Mouse (Mus musculus) CH12.LX (cell line): ENCODE measurements around the gene Brsk2. TPM values are rescaled to one million over a fixed set of nuclear protein-coding genes. Genes with fewer than 3 reads are reported as not detected.

Experiments
- DNase-seq: peaks from one replicate; pipeline ENCODE4 v3.0.0-alpha.2; 2013; ENCODE audit errors: extremely low read depth
- H3K27ac ChIP-seq: 2 replicates; pipeline ENCODE4 v1.5.1; 2012; ENCODE audit warnings: low read depth, mild to moderate bottlenecking, control low read depth, moderate library complexity; ENCODE audit not compliant: insufficient read depth
- H3K27me3 ChIP-seq: replicated peaks from 2 replicates; pipeline ENCODE3; 2012; ENCODE audit warnings: inconsistent platforms
- H3K36me3 ChIP-seq, 2 experiments: replicated peaks in 1 of 2; 2 replicates each; pipeline versions ENCODE3 to v1.6.1; 2012; ENCODE audit warnings: inconsistent platforms in 1 of 2, low read length in 1 of 2, mild to moderate bottlenecking in 1 of 2, mixed read lengths in 1 of 2, moderate library complexity in 1 of 2; ENCODE audit not compliant: control insufficient read depth in 1 of 2, insufficient read depth in 1 of 2
- H3K4me1 ChIP-seq, 2 experiments: 2 replicates each; pipeline ENCODE4 v1.6.1; 2012; ENCODE audit warnings: inconsistent platforms in 1 of 2, moderate library complexity in 1 of 2; ENCODE audit not compliant: insufficient read depth in 2 of 2, control insufficient read depth in 1 of 2
- H3K4me2 ChIP-seq: 2 replicates; pipeline ENCODE4 v1.6.1; 2012; ENCODE audit warnings: low read depth, mild to moderate bottlenecking, control low read depth; ENCODE audit not compliant: poor library complexity, insufficient read depth, severe bottlenecking
- H3K4me3 ChIP-seq, 3 experiments: fragments of 150-350 bp in 1 of 3; sonication (generic) in 1 of 3; replicated peaks in 1 of 3; 2 replicates each; pipeline versions ENCODE3 to v1.5.1; 2011 to 2012; ENCODE audit warnings: low read depth in 2 of 3, low read length in 2 of 3, mild to moderate bottlenecking in 2 of 3, moderate library complexity in 2 of 3, control low read depth in 1 of 3, improper control_type of control experiment in 1 of 3, inconsistent platforms in 1 of 3, mixed read lengths in 1 of 3; ENCODE audit not compliant: poor library complexity in 1 of 3
- H3K79me2 ChIP-seq: replicated peaks from 2 replicates; pipeline ENCODE4 v1.6.1; 2012; ENCODE audit warnings: mild to moderate bottlenecking, moderate library complexity; ENCODE audit not compliant: control insufficient read depth, poor library complexity, insufficient read depth, severe bottlenecking; ENCODE audit errors: extremely low read depth
- H3K9ac ChIP-seq: 2 replicates; pipeline ENCODE4 v1.6.1; 2012; ENCODE audit warnings: low read depth, mild to moderate bottlenecking, control low read depth, moderate library complexity; ENCODE audit not compliant: insufficient read depth
- H3K9me3 ChIP-seq: replicated peaks from 2 replicates; pipeline ENCODE3; 2012; ENCODE audit warnings: low read length, inconsistent platforms, mixed read lengths
- CHD2 ChIP-seq: IDR thresholded peaks from 2 replicates; pipeline ENCODE4 v1.6.1; 2011; ENCODE audit warnings: low read length, improper control_type of control experiment
- CTCF ChIP-seq, 2 experiments: IDR thresholded peaks in 1 of 2; conservative IDR thresholded peaks in 1 of 2; 2 replicates each; pipeline ENCODE4 v1.5.1; 2011 to 2012; ENCODE audit warnings: low read depth in 2 of 2, low read length in 2 of 2, improper control_type of control experiment in 1 of 2, inconsistent platforms in 1 of 2, mild to moderate bottlenecking in 1 of 2, moderate library complexity in 1 of 2
- E2F4 ChIP-seq: IDR thresholded peaks from 2 replicates; pipeline ENCODE4 v1.6.1; 2011; ENCODE audit warnings: low read depth, low read length, improper control_type of control experiment; ENCODE audit not compliant: insufficient replicate concordance
- EP300 ChIP-seq: IDR thresholded peaks from 2 replicates; pipeline ENCODE4 v1.6.1; 2011; ENCODE audit warnings: low read length, improper control_type of control experiment
- ETS1 ChIP-seq: conservative IDR thresholded peaks from 2 replicates; pipeline ENCODE4 v1.6.1; 2012; ENCODE audit warnings: low read depth, mild to moderate bottlenecking, inconsistent platforms, low read length, improper control_type of control experiment, moderate library complexity
- GABPA ChIP-seq: IDR thresholded peaks from 2 replicates; pipeline ENCODE4 v1.6.1; 2012; ENCODE audit warnings: low read depth, low read length, improper control_type of control experiment, inconsistent platforms; ENCODE audit not compliant: insufficient replicate concordance
- HCFC1 ChIP-seq: IDR thresholded peaks from 2 replicates; pipeline ENCODE4 v1.6.1; 2012; ENCODE audit warnings: low read depth, mild to moderate bottlenecking, inconsistent platforms, low read length, improper control_type of control experiment
- JUN ChIP-seq: IDR thresholded peaks from 2 replicates; pipeline ENCODE4 v1.6.1; 2011; ENCODE audit warnings: low read depth, mild to moderate bottlenecking, low read length, improper control_type of control experiment, moderate library complexity; ENCODE audit not compliant: insufficient read depth
- JUND ChIP-seq: conservative IDR thresholded peaks from 2 replicates; pipeline ENCODE4 v1.6.1; 2011; ENCODE audit warnings: low read depth, low read length, improper control_type of control experiment
- MAZ ChIP-seq: IDR thresholded peaks from 2 replicates; pipeline ENCODE4 v1.6.1; 2012; ENCODE audit warnings: low read depth, mild to moderate bottlenecking, inconsistent platforms, low read length, improper control_type of control experiment, moderate library complexity
- MEF2A ChIP-seq: IDR thresholded peaks from 2 replicates; pipeline ENCODE4 v1.6.1; 2014; ENCODE audit warnings: low read depth, mild to moderate bottlenecking, inconsistent platforms, low read length, improper control_type of control experiment, borderline replicate concordance
- NELFE ChIP-seq: IDR thresholded peaks from 2 replicates; pipeline ENCODE4 v1.6.1; 2011; ENCODE audit warnings: low read depth, low read length, improper control_type of control experiment
- NRF1 ChIP-seq: IDR thresholded peaks from 2 replicates; pipeline ENCODE4 v1.6.1; 2014; ENCODE audit warnings: low read depth, mild to moderate bottlenecking, inconsistent platforms, low read length, improper control_type of control experiment, moderate library complexity
- PAX5 ChIP-seq: IDR thresholded peaks from 2 replicates; pipeline ENCODE4 v1.6.1; 2012; ENCODE audit warnings: low read length, inconsistent platforms, mixed read lengths
- POLR2AphosphoS2 ChIP-seq: IDR thresholded peaks from 2 replicates; pipeline ENCODE4 v1.6.1; 2011; ENCODE audit warnings: low read depth, low read length, improper control_type of control experiment
- RAD21 ChIP-seq: IDR thresholded peaks from 2 replicates; pipeline ENCODE4 v1.6.1; 2011; ENCODE audit warnings: low read depth, mild to moderate bottlenecking, low read length, improper control_type of control experiment, moderate library complexity
- SMC3 ChIP-seq: IDR thresholded peaks from 2 replicates; pipeline ENCODE4 v1.6.1; 2011; ENCODE audit warnings: low read depth, low read length, improper control_type of control experiment
- TCF12 ChIP-seq: IDR thresholded peaks from 2 replicates; pipeline ENCODE4 v1.6.1; 2014; ENCODE audit warnings: low read depth, mild to moderate bottlenecking, inconsistent platforms, low read length, improper control_type of control experiment
- USF1 ChIP-seq: IDR thresholded peaks from 2 replicates; pipeline ENCODE4 v1.6.1; 2014; ENCODE audit warnings: low read depth, mild to moderate bottlenecking, inconsistent platforms, low read length, improper control_type of control experiment
- ZKSCAN1 ChIP-seq: IDR thresholded peaks from 2 replicates; pipeline ENCODE4 v1.6.1; 2012; ENCODE audit warnings: low read depth, inconsistent platforms, low read length, improper control_type of control experiment, borderline replicate concordance
- ZNF384 ChIP-seq: IDR thresholded peaks from 2 replicates; pipeline ENCODE4 v1.6.1; 2012; ENCODE audit warnings: low read depth, low read length, improper control_type of control experiment, inconsistent platforms
- dilution Hi-C: fragments of 300-500 bp; cut with MboI; formaldehyde crosslinking; loops from 2 replicates; pipeline ENCODE4 v1.14.3; 2020; ENCODE audit warnings: low sequenced_read_pairs; ENCODE audit not compliant: extremely low pct_unique_long_range_greater_than_20kb, extremely low pct_ligation_motif_present
- in situ Hi-C: fragments of 300-500 bp; cut with MboI; formaldehyde crosslinking; loops from 3 replicates; pipeline ENCODE4 v1.14.3; 2019; ENCODE audit warnings: low sequenced_read_pairs, low pct_ligation_motif_present, low pct_unique_long_range_greater_than_20kb, mixed read lengths
- polyA plus RNA-seq: library from polyadenylated mRNA; unstranded; fragments of >175 nt; gene quantifications from 2 replicates; pipeline ENCODE4 v1.2.1, GENCODE M21; 2012; ENCODE audit warnings: low read depth; ENCODE audit not compliant: insufficient read length
- total RNA-seq, 2 experiments: library from RNA; depleted of rRNA; stranded (reverse); fragments of 300-350 nt in 1 of 2; fragments of >200 nt in 1 of 2; gene quantifications; 2 replicates each; pipeline ENCODE4 v1.2.3; 2012 to 2014

The Brsk2 gene
- total and polyA plus RNA-seq, 3 experiments, result 5.3 to 11.0 (median 10.9) TPM

GRCm38 (mm10) chr7:142035048-142035811, 85.7 kb downstream of the Brsk2 start:
- H3K9ac ChIP-seq, result no peak overlapping the region
- H3K27me3 ChIP-seq, result no peaks in the 10 kb centered on the region
- no peak overlapping the region for H3K4me3 ChIP-seq
- DNase-seq, result no peak
- peaks cover 0 to 10% of the 10 kb centered on the region in 2 experiments; a peak in 1 of 4 replicates for H3K4me1 ChIP-seq
- TF ChIP-seq POLR2AphosphoS2, result no peak
- peaks cover 0 to 56% of the 10 kb centered on the region in 2 experiments for H3K36me3 ChIP-seq
- H3K4me2 ChIP-seq, result no peak overlapping the region
- no peaks in the 10 kb centered on the region for H3K9me3 ChIP-seq
- H3K27ac ChIP-seq, result no peak overlapping the region
- in situ Hi-C loops, result no loop called here
- no peaks in the 10 kb centered on the region; the same call in 1 of the 2 replicates for H3K79me2 ChIP-seq
- dilution Hi-C loops, result no loop called here

GRCm38 (mm10) chr7:142037553-142038170, 88.1 kb downstream of the Brsk2 start:
- Histone ChIP-seq H3K4me2 (no peak overlapping the region), H3K4me1 (peaks cover 0 to 10% of the 10 kb centered on the region in 2 experiments; a peak in 1 of 4 replicates), H3K27me3 (no peaks in the 10 kb centered on the region), H3K4me3 (no peak overlapping the region), H3K9me3 (no peaks in the 10 kb centered on the region), H3K27ac (no peak overlapping the region), H3K9ac (no peak overlapping the region), H3K79me2 (no peaks in the 10 kb centered on the region; the same call in 1 of the 2 replicates), H3K36me3 (peaks cover 0 to 59% of the 10 kb centered on the region in 2 experiments)
- in situ Hi-C loops (no loop called here), dilution Hi-C loops (no loop called here)
- DNase-seq, result peak; percentile 55
- 0 out of 2 replicates have a peak, but pooled peaks have one; percentile 14 for TF ChIP-seq NELFE
- TF ChIP-seq RAD21, result peak; percentile 51
- no peak for TF ChIP-seq MEF2A
- no peak for TF ChIP-seq ZKSCAN1
- TF ChIP-seq CTCF (conservative IDR thresholded peaks at IDR 0.05 in 1 of 2, IDR thresholded peaks at IDR 0.05 in 1 of 2; ENCODE audit: low read depth in 2 of 2, low read length in 2 of 2), result peak; percentile 77 to 81
- TF ChIP-seq ZNF384, result no peak
- TF ChIP-seq SMC3, result peak; percentile 44

- H3K4me2 ChIP-seq, result no peak overlapping the region
- H3K27ac ChIP-seq, result no peak overlapping the region
- TF ChIP-seq EP300 (no peak), HCFC1 (no peak), JUND (no peak), ZKSCAN1 (no peak), NELFE (no peak), GABPA (no peak), TCF12 (no peak), E2F4 (no peak), POLR2AphosphoS2 (no peak), JUN (no peak), CHD2 (no peak), PAX5 (no peak), SMC3 (no peak), MEF2A (no peak), USF1 (no peak), ETS1 (no peak), NRF1 (no peak), MAZ (no peak)
- in situ Hi-C loops (no loop called here), dilution Hi-C loops (no loop called here)
- no peak overlapping the region for H3K9ac ChIP-seq
- no peak for DNase-seq
- no peak overlapping the region for H3K4me3 ChIP-seq
- H3K4me1 ChIP-seq, result peaks cover 0 to 10% of the 10 kb centered on the region in 2 experiments; a peak in 1 of 4 replicates
- H3K36me3 ChIP-seq, result peaks cover 0 to 46% of the 10 kb centered on the region in 2 experiments
- no peaks in the 10 kb centered on the region for H3K27me3 ChIP-seq
- H3K9me3 ChIP-seq, result no peaks in the 10 kb centered on the region
- peaks cover 2% of the 10 kb centered on the region; the same call in 1 of the 2 replicates for H3K79me2 ChIP-seq
Measured at GRCm38 (mm10) chr7:142040756-142041155, 91.2 kb downstream of the Brsk2 start.
